ENCODE assay signal across 8 mouse cellular contexts in the genomic region with DNA sequence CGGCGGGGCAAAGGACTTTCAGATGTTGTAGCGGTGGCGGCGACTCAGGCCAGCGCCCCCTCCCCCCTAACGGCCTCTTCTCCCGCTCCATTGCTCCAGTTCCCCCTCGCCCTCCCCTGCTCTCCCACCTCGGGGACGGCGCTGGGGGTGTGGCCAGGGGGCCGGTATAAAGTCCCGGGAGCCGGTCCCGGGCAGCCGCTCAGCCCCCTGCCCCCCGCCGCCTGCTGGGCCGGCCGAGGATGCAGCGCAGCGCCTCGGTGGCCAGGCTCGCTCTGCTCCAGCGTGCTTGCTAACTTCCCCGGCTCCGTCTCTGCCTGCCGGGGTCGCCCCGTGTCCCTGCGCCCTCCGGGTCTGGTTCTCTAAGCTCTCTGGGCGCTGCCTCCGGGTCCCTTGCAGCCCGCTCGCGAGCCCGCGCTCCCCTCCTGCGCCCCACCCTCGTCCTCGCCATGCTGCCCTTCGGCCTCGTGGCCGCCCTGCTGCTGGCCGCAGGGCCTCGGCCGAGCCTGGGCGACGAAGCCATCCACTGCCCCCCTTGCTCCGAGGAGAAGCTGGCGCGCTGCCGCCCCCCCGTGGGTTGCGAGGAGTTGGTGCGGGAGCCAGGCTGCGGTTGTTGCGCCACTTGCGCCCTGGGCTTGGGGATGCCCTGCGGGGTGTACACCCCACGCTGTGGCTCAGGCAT. TPM values are rescaled to one million over a fixed set of nuclear protein-coding genes. Genes with fewer than 3 reads are reported as not detected.
DNase-seq lines count a peak whose midpoint lies in the region; ATAC-seq and TF ChIP-seq lines count a peak whose summit lies in the region.

A gene (plus strand): TSS at position 194 of the 679 bp plus-strand sequence.

- peak within 1 kb of the TSS; percentile 98 for H3K27ac ChIP-seq in forebrain, embryonic 10.5 days
- peak within 1 kb of the TSS; percentile 89 for H3K27ac ChIP-seq in heart, embryonic 13.5 days (replicated peaks)
- H3K27ac ChIP-seq in kidney, embryonic 15.5 days, result peak within 1 kb of the TSS; percentile 96
- peak within 1 kb of the TSS; percentile 79 for H3K27ac ChIP-seq in liver, embryonic 15.5 days (replicated peaks)

- H3K27me3 ChIP-seq in C2C12 (ENCODE audit: control insufficient read depth, insufficient read depth, insufficient read length), result no peaks in the 10 kb centered on the region
- 0 out of 2 replicates have a peak, but pooled peaks cover 14% of the 10 kb centered on the region for H3K27me3 ChIP-seq in forebrain, embryonic 10.5 days (ENCODE audit: poor library complexity, severe bottlenecking)
- H3K27me3 ChIP-seq in heart, embryonic 13.5 days (replicated peaks), result peaks cover 11% of the 10 kb centered on the region
- H3K27me3 ChIP-seq in kidney, embryonic 15.5 days, result no peaks in the 10 kb centered on the region
- peaks cover 70% of the 10 kb centered on the region for H3K27me3 ChIP-seq in liver, embryonic 15.5 days

- H3K4me3 ChIP-seq in C2C12 (ENCODE audit: insufficient read depth, poor library complexity, severe bottlenecking), result peak within 1 kb of the TSS; percentile 39
- H3K4me3 ChIP-seq in forebrain, embryonic 10.5 days, result peak within 1 kb of the TSS; percentile 80
- peak within 1 kb of the TSS; percentile 65 for H3K4me3 ChIP-seq in heart, embryonic 13.5 days
- peak within 1 kb of the TSS; percentile 71 for H3K4me3 ChIP-seq in kidney, embryonic 15.5 days (replicated peaks)
- H3K4me3 ChIP-seq in liver, embryonic 15.5 days (replicated peaks), result peak within 1 kb of the TSS; percentile 63

- peaks cover 67% of the 10 kb centered on the region for H3K4me1 ChIP-seq in forebrain, embryonic 10.5 days
- H3K4me1 ChIP-seq in heart, embryonic 13.5 days, result peaks cover 44% of the 10 kb centered on the region
- H3K4me1 ChIP-seq in kidney, embryonic 15.5 days, result peaks cover 53% of the 10 kb centered on the region
- H3K4me1 ChIP-seq in liver, embryonic 15.5 days (replicated peaks), result peaks cover 37% of the 10 kb centered on the region

- H3ac ChIP-seq in C2C12 (ENCODE audit: control insufficient read depth, insufficient read length, low read depth), result peak within 1 kb of the TSS; percentile 27

- peak within 1 kb of the TSS; percentile 90 for H3K9ac ChIP-seq in heart, embryonic 13.5 days
- peak within 1 kb of the TSS; percentile 89 for H3K9ac ChIP-seq in kidney, embryonic 15.5 days
- peak within 1 kb of the TSS; percentile 61 for H3K9ac ChIP-seq in liver, embryonic 15.5 days

- no peaks in the 10 kb centered on the region for H3K9me3 ChIP-seq in forebrain, embryonic 10.5 days
- H3K9me3 ChIP-seq in heart, embryonic 13.5 days, result no peaks in the 10 kb centered on the region
- no peaks in the 10 kb centered on the region for H3K9me3 ChIP-seq in kidney, embryonic 15.5 days (replicated peaks)
- H3K9me3 ChIP-seq in liver, embryonic 15.5 days (replicated peaks), result no peaks in the 10 kb centered on the region

- peak; percentile 29 for TF ChIP-seq CTCF in C2C12 (IDR thresholded peaks at IDR 0.05; ENCODE audit: control insufficient read depth, insufficient read depth, insufficient read length)

- H3K79me3 ChIP-seq in C2C12 (ENCODE audit: low read depth), result peaks cover 15% of the 10 kb centered on the region

- no peaks in the 10 kb centered on the region for H3K36me3 ChIP-seq in C2C12 (ENCODE audit: control insufficient read depth, insufficient read depth)
- H3K36me3 ChIP-seq in forebrain, embryonic 10.5 days (replicated peaks), result peaks cover 27% of the 10 kb centered on the region
- peaks cover 7% of the 10 kb centered on the region for H3K36me3 ChIP-seq in heart, embryonic 13.5 days
- peaks cover 17% of the 10 kb centered on the region; the same call in 1 of the 2 replicates for H3K36me3 ChIP-seq in kidney, embryonic 15.5 days
- no peaks in the 10 kb centered on the region for H3K36me3 ChIP-seq in liver, embryonic 15.5 days (replicated peaks)

- no peak for ATAC-seq in activated CD4-positive, CD25-positive, alpha-beta regulatory T cell, adult 4 months
- ATAC-seq in heart, embryonic 13.5 days (ENCODE audit: extremely low read depth, insufficient number of reproducible peaks, low FRiP score, low TSS enrichment), result peak; percentile 68
- peak; percentile 83 for ATAC-seq in kidney, embryonic 15.5 days (replicated peaks; ENCODE audit: low FRiP score)
- peak; percentile 35; the same call in 1 of the 2 replicates for ATAC-seq in liver, embryonic 15.5 days (ENCODE audit: insufficient read depth)

- peak; percentile 84 for DNase-seq in forebrain, embryonic 10.5 days (ENCODE audit: extremely low spot score, low spot score)
- DNase-seq in neural tube, embryonic 10.5 days (ENCODE audit: extremely low spot score, low spot score), result peak; percentile 86
- DNase-seq in thymus, postnatal 0 days (ENCODE audit: low spot score), result peak; percentile 20

- H3K79me2 ChIP-seq in C2C12 (ENCODE audit: control insufficient read depth, insufficient read depth), result peaks cover 48% of the 10 kb centered on the region

- under 1% methylated on average over 63 of the region's 63 CpGs for WGBS in forebrain, embryonic 10.5 days
- WGBS in heart, embryonic 13.5 days, result under 1% methylated on average over 60 of the region's 63 CpGs
- under 1% methylated on average over 63 of the region's 63 CpGs for WGBS in kidney, embryonic 15.5 days
- under 1% methylated on average over 63 of the region's 63 CpGs for WGBS in liver, embryonic 15.5 days (ENCODE audit: insufficient replicate concordance)

- peak within 1 kb of the TSS; percentile 88 for H3K4me2 ChIP-seq in heart, embryonic 13.5 days
- H3K4me2 ChIP-seq in kidney, embryonic 15.5 days, result peak within 1 kb of the TSS; percentile 88
- peak within 1 kb of the TSS; percentile 67 for H3K4me2 ChIP-seq in liver, embryonic 15.5 days

TF ChIP-seq in C2C12, 6 proteins besides CTCF, POLR2A, EP300 and RAD21:
- peak; percentile 35 for TF ChIP-seq MAX (IDR thresholded peaks at IDR 0.05)
- TF ChIP-seq FOSL1 (IDR thresholded peaks at IDR 0.05; ENCODE audit: insufficient read depth, low read length, poor library complexity, severe bottlenecking), result no peak
- no peak for TF ChIP-seq MYOD1 (IDR thresholded peaks at IDR 0.05; ENCODE audit: control insufficient read depth, insufficient read length, low read depth)
- TF ChIP-seq USF1 (IDR thresholded peaks at IDR 0.05; ENCODE audit: low read depth), result no peak
- TF ChIP-seq CEBPB (IDR thresholded peaks at IDR 0.05; ENCODE audit: low read depth), result no peak

RNA-seq across cellular contexts. Expression of the gene that starts here (rescaled TPM):
- polyA plus RNA-seq in C2C12 (2012; fragmentation: generic; extraction: Trizol), result 38.5 TPM
- 10 to 100 TPM; 33.7 to 43.6 TPM for polyA plus RNA-seq in activated CD4-positive, CD25-positive, alpha-beta regulatory T cell, adult 4 months (2017; shearing (Covaris generic))
- 364 and 368 TPM in 2 replicates for polyA plus RNA-seq in forebrain, embryonic 10.5 days (2016; fragmentation: Nextera tagmentation; extraction: Ambion mirVana)
- 371 and 397 TPM in 2 replicates for polyA plus RNA-seq in heart, embryonic 13.5 days (2015; fragmentation: Nextera tagmentation; extraction: Ambion mirVana)
- 644 and 695 TPM in 2 replicates for polyA plus RNA-seq in kidney, embryonic 15.5 days (2015; fragmentation: Nextera tagmentation; extraction: Ambion mirVana)
- polyA plus RNA-seq in liver, embryonic 15.5 days (2015; fragmentation: Nextera tagmentation; extraction: Ambion mirVana), result 249 and 305 TPM in 2 replicates
- polyA plus RNA-seq in thymus, postnatal 0 days (2015; fragmentation: Nextera tagmentation; extraction: Ambion mirVana), result 85.0 and 98.4 TPM in 2 replicates

Comparison
In these comparisons a context has a peak if more than half of its experiments do, and no peak if none do; other contexts are left out.
1. DNase-seq: peak in every context shown above with its lines; median percentile 86 in neural tube, embryonic 10.5 days; 84 in forebrain, embryonic 10.5 days; 20 in thymus, postnatal 0 days.